ENCODE assay signal across 10 mouse cellular contexts in the genomic region with DNA sequence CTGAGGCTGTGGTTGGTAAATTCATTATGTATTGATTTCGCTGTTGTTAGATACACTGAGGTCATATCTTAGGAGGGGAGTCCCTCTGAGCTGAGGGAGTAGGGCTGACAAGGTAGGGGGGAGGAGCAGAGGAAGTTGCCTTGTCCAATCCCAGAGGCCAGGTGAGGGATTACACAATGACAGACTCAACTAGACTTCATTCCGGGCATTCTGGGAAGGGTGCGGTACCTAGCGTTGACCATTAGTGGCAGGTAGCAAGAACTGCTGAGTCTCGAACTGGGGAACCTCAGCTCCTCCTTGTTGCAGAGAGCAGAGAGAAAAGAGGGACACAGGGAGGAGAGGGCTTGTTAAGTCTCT. TPM values are rescaled to one million over a fixed set of nuclear protein-coding genes. Genes with fewer than 3 reads are reported as not detected.
DNase-seq lines count a peak whose midpoint lies in the region; ATAC-seq and TF ChIP-seq lines count a peak whose summit lies in the region.
"Had no signal": no experiment of that assay in that cellular context is flagged by ENCODE, and none has a peak within 500 bp of the region (broad histone marks: within the 10 kb centered on the region; RNA-seq: fewer than 3 reads in every experiment).

No protein-coding gene starts in this region.

- DNase-seq in kidney, postnatal 36 days: no peak
- no peak for DNase-seq in forebrain, embryonic 10.5 days (ENCODE audit: extremely low spot score, low spot score)
- DNase-seq in limb, embryonic 14.5 days (ENCODE audit: low spot score): no peak
- no peak for DNase-seq in adrenal gland, postnatal 10 days
- DNase-seq in spleen, postnatal 36 days (ENCODE audit: low spot score in 2 of 2): no peak

- peak overlapping the region; percentile 80 for H3K4me2 ChIP-seq in kidney, embryonic 16.5 days (replicated peaks; ENCODE audit: low read depth, low read length)
- peak overlapping the region; percentile 78 for H3K4me2 ChIP-seq in limb, embryonic 14.5 days (replicated peaks; ENCODE audit: low read depth, low read length, severe bottlenecking)
- H3K4me2 ChIP-seq in neural tube, embryonic 15.5 days: peak overlapping the region; percentile 69

- H3K9ac ChIP-seq in kidney, embryonic 16.5 days (replicated peaks; ENCODE audit: low read length): peak overlapping the region; percentile 57
- H3K9ac ChIP-seq in limb, embryonic 14.5 days (ENCODE audit: low read depth, low read length, severe bottlenecking): peak overlapping the region; percentile 55
- H3K9ac ChIP-seq in neural tube, embryonic 15.5 days (replicated peaks): no peak overlapping the region

- TF ChIP-seq POLR2A in limb, embryonic 14.5 days (IDR thresholded peaks at IDR 0.05; ENCODE audit: borderline replicate concordance, extremely low read depth, insufficient read depth, insufficient read length): no peak

- peak; percentile 23; the same call in 1 of the 2 replicates for ATAC-seq in kidney, embryonic 16.5 days (ENCODE audit: low FRiP score, low TSS enrichment)
- no peak; the same call in 1 of the 2 replicates for ATAC-seq in limb, embryonic 14.5 days (ENCODE audit: low FRiP score, low read depth)
- peak; percentile 54 for ATAC-seq in neural tube, embryonic 15.5 days (ENCODE audit: low FRiP score)
- no peak for ATAC-seq in erythroid progenitor cell, adult 5-6 weeks (replicated peaks; ENCODE audit: low FRiP score, poor library complexity, severe bottlenecking)
- ATAC-seq: Patski had no signal

- H3K9me3 ChIP-seq in kidney, embryonic 16.5 days (ENCODE audit: low read length): no peaks in the 10 kb centered on the region
- no peaks in the 10 kb centered on the region for H3K9me3 ChIP-seq in forebrain, embryonic 10.5 days
- H3K9me3 ChIP-seq in limb, embryonic 14.5 days (ENCODE audit: control insufficient read depth, low read length): no peaks in the 10 kb centered on the region
- H3K9me3 ChIP-seq in neural tube, embryonic 15.5 days (replicated peaks): no peaks in the 10 kb centered on the region
- H3K9me3 ChIP-seq: megakaryocyte, embryonic 14.5 days had no signal

- H3K36me3 ChIP-seq in kidney, embryonic 16.5 days (ENCODE audit: insufficient read depth, low read length): no peaks in the 10 kb centered on the region
- H3K36me3 ChIP-seq in forebrain, embryonic 10.5 days (replicated peaks): no peaks in the 10 kb centered on the region
- no peaks in the 10 kb centered on the region for H3K36me3 ChIP-seq in limb, embryonic 14.5 days (ENCODE audit: control insufficient read depth, insufficient read depth, low read length)
- no peaks in the 10 kb centered on the region for H3K36me3 ChIP-seq in neural tube, embryonic 15.5 days

- peak overlapping the region; percentile 51 for H3K4me3 ChIP-seq in kidney, embryonic 16.5 days (ENCODE audit: low read length)
- H3K4me3 ChIP-seq in forebrain, embryonic 10.5 days: peak overlapping the region; percentile 59
- peak overlapping the region; percentile 49 for H3K4me3 ChIP-seq in limb, embryonic 14.5 days (replicated peaks; ENCODE audit: low read length)
- peak overlapping the region; percentile 40 for H3K4me3 ChIP-seq in neural tube, embryonic 15.5 days (replicated peaks)

- H3K4me1 ChIP-seq in kidney, embryonic 16.5 days (ENCODE audit: insufficient read depth, low read length): no peaks in the 10 kb centered on the region
- H3K4me1 ChIP-seq in forebrain, embryonic 10.5 days: peaks cover 15% of the 10 kb centered on the region
- peaks cover 13% of the 10 kb centered on the region for H3K4me1 ChIP-seq in limb, embryonic 14.5 days (ENCODE audit: control insufficient read depth, insufficient read depth, low read length)
- H3K4me1 ChIP-seq in neural tube, embryonic 15.5 days: peaks cover 15% of the 10 kb centered on the region

- no peak overlapping the region for H3K27ac ChIP-seq in kidney, embryonic 16.5 days (ENCODE audit: low read length)
- H3K27ac ChIP-seq in forebrain, embryonic 10.5 days: no peak overlapping the region
- H3K27ac ChIP-seq in limb, embryonic 14.5 days (replicated peaks; ENCODE audit: low read depth, low read length): no peak overlapping the region
- H3K27ac ChIP-seq in neural tube, embryonic 15.5 days (replicated peaks): no peak overlapping the region

- WGBS in kidney, embryonic 16.5 days: 21% methylated on average over 5 of the region's 5 CpGs
- WGBS in forebrain, embryonic 10.5 days: 7% methylated on average over 5 of the region's 5 CpGs
- 18% methylated on average over 5 of the region's 5 CpGs for WGBS in limb, embryonic 14.5 days
- 20% methylated on average over 5 of the region's 5 CpGs for WGBS in neural tube, embryonic 15.5 days

- H3K27me3 ChIP-seq in kidney, embryonic 16.5 days (ENCODE audit: insufficient read depth, low read length): no peaks in the 10 kb centered on the region
- peaks cover 62% of the 10 kb centered on the region for H3K27me3 ChIP-seq in forebrain, embryonic 10.5 days (ENCODE audit: poor library complexity, severe bottlenecking)
- H3K27me3 ChIP-seq in limb, embryonic 14.5 days (ENCODE audit: control insufficient read depth, insufficient read depth, low read length): no peaks in the 10 kb centered on the region
- H3K27me3 ChIP-seq in neural tube, embryonic 15.5 days (replicated peaks): peaks cover 9% of the 10 kb centered on the region; the same call in 1 of the 2 replicates
- H3K27me3 ChIP-seq: Patski had no signal

RNA-seq across cellular contexts. Expression of a gene that starts 7.8 kb away (rescaled TPM):
- 0.32 and 0.76 TPM in 2 replicates for polyA plus RNA-seq in kidney, embryonic 16.5 days (2015; fragmentation: Nextera tagmentation; extraction: Ambion mirVana)
- polyA plus RNA-seq in forebrain, embryonic 10.5 days (2016; fragmentation: Nextera tagmentation; extraction: Ambion mirVana): 0.26 and 0.28 TPM in 2 replicates
- 1.6 TPM in 2 replicates for polyA plus RNA-seq in limb, embryonic 14.5 days (2012; rRNA removed)
- 1.6 and 2.2 TPM in 2 replicates for polyA plus RNA-seq in limb, embryonic 14.5 days (2014; fragmentation: Nextera tagmentation; extraction: Ambion mirVana)
- 4.3 and 6.1 TPM in 2 replicates for polyA plus RNA-seq in neural tube, embryonic 15.5 days (2015; fragmentation: Nextera tagmentation; extraction: Ambion mirVana)
- not detected in 2 replicates for total RNA-seq in erythroid progenitor cell, adult 5-6 weeks (2015; ENCODE audit: low replicate concordance)
- 3.1 TPM in 1 of 2 replicates, not detected in the other for total RNA-seq in erythroid progenitor cell, adult 5-6 weeks (2017; ENCODE audit: low replicate concordance)
- under 1 TPM; 0.60 to 0.76 TPM for total RNA-seq in adrenal gland, postnatal 10 days (2021)

RNA-seq across cellular contexts. Expression of a gene that starts 11.2 kb away (rescaled TPM):
- 0.33 and 0.42 TPM in 2 replicates for polyA plus RNA-seq in kidney, embryonic 16.5 days (2015; fragmentation: Nextera tagmentation; extraction: Ambion mirVana)
- 0.11 and 0.16 TPM in 2 replicates for polyA plus RNA-seq in forebrain, embryonic 10.5 days (2016; fragmentation: Nextera tagmentation; extraction: Ambion mirVana)
- 1.1 and 1.4 TPM in 2 replicates for polyA plus RNA-seq in limb, embryonic 14.5 days (2012; rRNA removed)
- 0.41 and 0.77 TPM in 2 replicates for polyA plus RNA-seq in limb, embryonic 14.5 days (2014; fragmentation: Nextera tagmentation; extraction: Ambion mirVana)
- polyA plus RNA-seq in neural tube, embryonic 15.5 days (2015; fragmentation: Nextera tagmentation; extraction: Ambion mirVana): 0.63 TPM in 2 replicates
- total RNA-seq in erythroid progenitor cell, adult 5-6 weeks (2015; ENCODE audit: low replicate concordance): not detected in 2 replicates
- total RNA-seq in erythroid progenitor cell, adult 5-6 weeks (2017; ENCODE audit: low replicate concordance): not detected in 2 replicates
- under 1 TPM; 0.48 to 0.66 TPM for total RNA-seq in adrenal gland, postnatal 10 days (2021)

RNA-seq across cellular contexts. Expression of a gene that starts 13.3 kb away (rescaled TPM):
- polyA plus RNA-seq in kidney, embryonic 16.5 days (2015; fragmentation: Nextera tagmentation; extraction: Ambion mirVana): 0.39 and 0.51 TPM in 2 replicates
- 0.16 and 0.17 TPM in 2 replicates for polyA plus RNA-seq in forebrain, embryonic 10.5 days (2016; fragmentation: Nextera tagmentation; extraction: Ambion mirVana)
- polyA plus RNA-seq in limb, embryonic 14.5 days (2012; rRNA removed): 1.1 and 1.4 TPM in 2 replicates
- 0.30 and 0.77 TPM in 2 replicates for polyA plus RNA-seq in limb, embryonic 14.5 days (2014; fragmentation: Nextera tagmentation; extraction: Ambion mirVana)
- polyA plus RNA-seq in neural tube, embryonic 15.5 days (2015; fragmentation: Nextera tagmentation; extraction: Ambion mirVana): 0.68 and 1.0 TPM in 2 replicates
- total RNA-seq in erythroid progenitor cell, adult 5-6 weeks (2015; ENCODE audit: low replicate concordance): not detected in 2 replicates
- total RNA-seq in erythroid progenitor cell, adult 5-6 weeks (2017; ENCODE audit: low replicate concordance): not detected in 2 replicates
- total RNA-seq in adrenal gland, postnatal 10 days (2021): under 1 TPM; 0.18 to 0.36 TPM

RNA-seq across cellular contexts. Expression of a gene that starts 23.2 kb away (rescaled TPM):
- polyA plus RNA-seq in kidney, embryonic 16.5 days (2015; fragmentation: Nextera tagmentation; extraction: Ambion mirVana): 0.30 and 0.41 TPM in 2 replicates
- 0.05 TPM in 1 of 2 replicates, not detected in the other for polyA plus RNA-seq in forebrain, embryonic 10.5 days (2016; fragmentation: Nextera tagmentation; extraction: Ambion mirVana)
- 0.24 and 0.26 TPM in 2 replicates for polyA plus RNA-seq in limb, embryonic 14.5 days (2012; rRNA removed)
- polyA plus RNA-seq in limb, embryonic 14.5 days (2014; fragmentation: Nextera tagmentation; extraction: Ambion mirVana): 0.26 and 0.83 TPM in 2 replicates
- 0.95 and 1.0 TPM in 2 replicates for polyA plus RNA-seq in neural tube, embryonic 15.5 days (2015; fragmentation: Nextera tagmentation; extraction: Ambion mirVana)
- total RNA-seq in erythroid progenitor cell, adult 5-6 weeks (2015; ENCODE audit: low replicate concordance): not detected in 2 replicates
- not detected in 2 replicates for total RNA-seq in erythroid progenitor cell, adult 5-6 weeks (2017; ENCODE audit: low replicate concordance)
- not detected for total RNA-seq in adrenal gland, postnatal 10 days (2021)
- polyA plus RNA-seq: Patski had no signal

RNA-seq across cellular contexts. Expression of a gene that starts 38.5 kb away (rescaled TPM):
- 11.4 and 15.6 TPM in 2 replicates for polyA plus RNA-seq in kidney, embryonic 16.5 days (2015; fragmentation: Nextera tagmentation; extraction: Ambion mirVana)
- polyA plus RNA-seq in forebrain, embryonic 10.5 days (2016; fragmentation: Nextera tagmentation; extraction: Ambion mirVana): 7.3 and 9.0 TPM in 2 replicates
- polyA plus RNA-seq in limb, embryonic 14.5 days (2012; rRNA removed): 19.3 and 25.4 TPM in 2 replicates
- polyA plus RNA-seq in limb, embryonic 14.5 days (2014; fragmentation: Nextera tagmentation; extraction: Ambion mirVana): 16.0 and 22.5 TPM in 2 replicates
- polyA plus RNA-seq in neural tube, embryonic 15.5 days (2015; fragmentation: Nextera tagmentation; extraction: Ambion mirVana): 10.0 and 11.9 TPM in 2 replicates
- total RNA-seq in erythroid progenitor cell, adult 5-6 weeks (2015; ENCODE audit: low replicate concordance): 3.4 and 3.6 TPM in 2 replicates
- total RNA-seq in erythroid progenitor cell, adult 5-6 weeks (2017; ENCODE audit: low replicate concordance): 3.3 and 7.6 TPM in 2 replicates
- 100 to 1,000 TPM in 1 of 2 experiments, 10 to 100 TPM in 1; 63.1 to 157 TPM for total RNA-seq in adrenal gland, postnatal 10 days (2021)

Comparison
In these comparisons a context has a peak if more than half of its experiments do, and no peak if none do; other contexts are left out.
1. ATAC-seq: peak in kidney, embryonic 16.5 days (single experiment) and neural tube, embryonic 15.5 days (single experiment); none in limb, embryonic 14.5 days (single experiment) and erythroid progenitor cell, adult 5-6 weeks (single experiment).
2. Peak in every context shown above with its lines, with median percentiles within 50 percentile points of each other: H3K4me2 ChIP-seq and H3K4me3 ChIP-seq.